Mouse (Mus musculus) frontal cortex, postnatal 36 days (tissue): ENCODE results near the gene Gm3233.
"Not testable (repeated sequence)": the region's sequence is repeated elsewhere in the genome, so short reads cannot be mapped to it uniquely, and the experiment has no call there.

Experiments used
- DNase-seq, 2 experiments: peaks; one replicate each; pipeline ENCODE4 v3.0.0; 2022; ENCODE audit warnings: low spot score in 2 of 2

Gm3233 gene

GRCm38 (mm10) chr10:77759582-77759981 lies at the start of gene Gm3233:
TSS of gene Gm3233 (minus strand) at chr10:77759682.
- DNase-seq: not testable (repeated sequence)

GRCm38 (mm10) chr10:77804095-77804494 lies 44.6 kb upstream of the Gm3233 start:
- no peak for DNase-seq

GRCm38 (mm10) chr10:77798921-77799508 lies 39.5 kb upstream of the Gm3233 start, which contains the start of gene Gm19668:
TSS of gene Gm19668 (minus strand) at chr10:77799133.
- no peak for DNase-seq

- not testable (repeated sequence) for DNase-seq
Measured at GRCm38 (mm10) chr10:77798164-77798920, 38.9 kb upstream of the Gm3233 start.

GRCm38 (mm10) chr10:77797677-77798076 lies 38.2 kb upstream of the Gm3233 start:
- DNase-seq: no peak

GRCm38 (mm10) chr10:77794976-77795375 lies 35.5 kb upstream of the Gm3233 start, which contains the start of gene Gm9639:
TSS of gene Gm9639 (minus strand) at chr10:77795076.
- no peak for DNase-seq

- no peak for DNase-seq
Measured at GRCm38 (mm10) chr10:77788621-77789020, 29.1 kb upstream of the Gm3233 start.

GRCm38 (mm10) chr10:77787876-77788275 lies 28.4 kb upstream of the Gm3233 start, which contains the start of gene Gm7137:
TSS of gene Gm7137 (minus strand) at chr10:77788200.
- DNase-seq: peak in 1 of 2 experiments; percentile 21

GRCm38 (mm10) chr10:77783396-77783795 lies 23.9 kb upstream of the Gm3233 start:
- not testable (repeated sequence) for DNase-seq

- not testable (repeated sequence) for DNase-seq
Measured at GRCm38 (mm10) chr10:77782442-77782841, 23.0 kb upstream of the Gm3233 start, which contains the start of gene Gm3250. TSS of gene Gm3250 (minus strand) at chr10:77782542.

GRCm38 (mm10) chr10:77776844-77777243 lies 17.4 kb upstream of the Gm3233 start, which contains the start of gene Gm7138:
TSS of gene Gm7138 (minus strand) at chr10:77776944.
- DNase-seq: not testable (repeated sequence)

- not testable (repeated sequence) for DNase-seq
Measured at GRCm38 (mm10) chr10:77772142-77772541, 12.7 kb upstream of the Gm3233 start.

GRCm38 (mm10) chr10:77771225-77771624 lies 11.7 kb upstream of the Gm3233 start, which contains the start of gene Gm3238:
TSS of gene Gm3238 (minus strand) at chr10:77771325.
- not testable (repeated sequence) for DNase-seq

- DNase-seq: no peak
Measured at GRCm38 (mm10) chr10:77769727-77770126, 10.2 kb upstream of the Gm3233 start.

GRCm38 (mm10) chr10:77753448-77753847 lies 6.0 kb downstream of the Gm3233 start:
- DNase-seq: no peak

- not testable (repeated sequence) for DNase-seq
Measured at GRCm38 (mm10) chr10:77752312-77752711, 7.2 kb downstream of the Gm3233 start.

GRCm38 (mm10) chr10:77751254-77751653 lies 8.2 kb downstream of the Gm3233 start, which contains the start of gene Gm9736:
TSS of gene Gm9736 (minus strand) at chr10:77751354.
- not testable (repeated sequence) for DNase-seq

GRCm38 (mm10) chr10:77750686-77751085 lies 8.8 kb downstream of the Gm3233 start:
- DNase-seq: not testable (repeated sequence)

GRCm38 (mm10) chr10:77741924-77742688 lies 17.4 kb downstream of the Gm3233 start, which contains the start of gene Gm18596:
TSS of gene Gm18596 (minus strand) at chr10:77742638.
- DNase-seq: not testable (repeated sequence)

- DNase-seq: no peak
Measured at GRCm38 (mm10) chr10:77738929-77739328, 20.6 kb downstream of the Gm3233 start.

- DNase-seq: no peak
Measured at GRCm38 (mm10) chr10:77735928-77736327, 23.6 kb downstream of the Gm3233 start.

GRCm38 (mm10) chr10:77729241-77729640 lies 30.2 kb downstream of the Gm3233 start:
- DNase-seq: no peak
